Mouse (Mus musculus): ENCODE measurements around the gene Zcchc3. TPM values are rescaled to one million over a fixed set of nuclear protein-coding genes. Genes with fewer than 3 reads are reported as not detected.
"Not testable (repeated sequence)": the region's sequence is repeated elsewhere in the genome, so short reads cannot be mapped to it uniquely, and the experiment has no call there.

Zcchc3 gene
- total RNA-seq (2022), result 10 to 100 TPM in 3 of 4 experiments, 1 to 10 TPM in 1; 9.6 to 11.2 (median 10.9) TPM

GRCm38 (mm10) chr2:152414591-152415165, at the start of gene Zcchc3:
Gene Zcchc3, minus strand, starts transcription at chr2:152415027.
- DNase-seq (ENCODE audit: low spot score in 2 of 2), result peak; percentile 86

GRCm38 (mm10) chr2:152459241-152459640, 44.4 kb upstream of the Zcchc3 start:
- DNase-seq (ENCODE audit: low spot score in 2 of 2), result no peak

- no peak for DNase-seq (ENCODE audit: low spot score in 2 of 2)
Observed at GRCm38 (mm10) chr2:152452101-152452781, 37.4 kb upstream of the Zcchc3 start.

- peak in 1 of 2 experiments; percentile 60 for DNase-seq (ENCODE audit: low spot score in 2 of 2)
Observed at GRCm38 (mm10) chr2:152450241-152450640, 35.4 kb upstream of the Zcchc3 start.

- no peak for DNase-seq (ENCODE audit: low spot score in 2 of 2)
Observed at GRCm38 (mm10) chr2:152447461-152447860, 32.6 kb upstream of the Zcchc3 start.

- no peak for DNase-seq (ENCODE audit: low spot score in 2 of 2)
Observed at GRCm38 (mm10) chr2:152446642-152447041, 31.8 kb upstream of the Zcchc3 start.

GRCm38 (mm10) chr2:152443281-152443680, 28.5 kb upstream of the Zcchc3 start:
- no peak for DNase-seq (ENCODE audit: low spot score in 2 of 2)

- DNase-seq (ENCODE audit: low spot score in 2 of 2), result no peak
Observed at GRCm38 (mm10) chr2:152442322-152442721, 27.5 kb upstream of the Zcchc3 start.

GRCm38 (mm10) chr2:152439833-152440232, 25.0 kb upstream of the Zcchc3 start:
- no peak for DNase-seq (ENCODE audit: low spot score in 2 of 2)

- DNase-seq (ENCODE audit: low spot score in 2 of 2), result no peak
Observed at GRCm38 (mm10) chr2:152438963-152439362, 24.1 kb upstream of the Zcchc3 start.

- peak; percentile 50 to 65 for DNase-seq (ENCODE audit: low spot score in 2 of 2)
Observed at GRCm38 (mm10) chr2:152436983-152437860, 22.4 kb upstream of the Zcchc3 start.

GRCm38 (mm10) chr2:152436405-152436901, 21.6 kb upstream of the Zcchc3 start:
- DNase-seq (ENCODE audit: low spot score in 2 of 2), result no peak

- not testable (repeated sequence) for DNase-seq (ENCODE audit: low spot score in 2 of 2)
Observed at GRCm38 (mm10) chr2:152428481-152428880, 13.7 kb upstream of the Zcchc3 start.

GRCm38 (mm10) chr2:152427493-152427892, 12.7 kb upstream of the Zcchc3 start:
- peak in 1 of 2 experiments; percentile 39 for DNase-seq (ENCODE audit: low spot score in 2 of 2)

- DNase-seq (ENCODE audit: low spot score in 2 of 2), result no peak
Observed at GRCm38 (mm10) chr2:152415786-152416185, 959 bp upstream of the Zcchc3 start.

- no peak for DNase-seq (ENCODE audit: low spot score in 2 of 2)
Observed at GRCm38 (mm10) chr2:152415287-152415686, 460 bp upstream of the Zcchc3 start, which contains the start of gene 6820408C15Rik. Gene 6820408C15Rik, plus strand, starts transcription at chr2:152415587.

- peak in 1 of 2 experiments; percentile 32 for DNase-seq (ENCODE audit: low spot score in 2 of 2)
Observed at GRCm38 (mm10) chr2:152413765-152414584, 852 bp downstream of the Zcchc3 start.

GRCm38 (mm10) chr2:152413158-152413764, 1.6 kb downstream of the Zcchc3 start:
- no peak for DNase-seq (ENCODE audit: low spot score in 2 of 2)

GRCm38 (mm10) chr2:152412526-152413157, 2.2 kb downstream of the Zcchc3 start:
- DNase-seq (ENCODE audit: low spot score in 2 of 2), result no peak

- no peak for DNase-seq (ENCODE audit: low spot score in 2 of 2)
Observed at GRCm38 (mm10) chr2:152411471-152411870, 3.4 kb downstream of the Zcchc3 start.

All from left cerebral cortex, adult 8-10 months (tissue).